Mouse (Mus musculus): Measurements from ENCODE around the gene Cxcl16. TPM values are rescaled to one million over a fixed set of nuclear protein-coding genes. Genes with fewer than 3 reads are reported as not detected.

Cxcl16 gene
- total and polyA plus RNA-seq, 3 experiments = not detected

DNA sequence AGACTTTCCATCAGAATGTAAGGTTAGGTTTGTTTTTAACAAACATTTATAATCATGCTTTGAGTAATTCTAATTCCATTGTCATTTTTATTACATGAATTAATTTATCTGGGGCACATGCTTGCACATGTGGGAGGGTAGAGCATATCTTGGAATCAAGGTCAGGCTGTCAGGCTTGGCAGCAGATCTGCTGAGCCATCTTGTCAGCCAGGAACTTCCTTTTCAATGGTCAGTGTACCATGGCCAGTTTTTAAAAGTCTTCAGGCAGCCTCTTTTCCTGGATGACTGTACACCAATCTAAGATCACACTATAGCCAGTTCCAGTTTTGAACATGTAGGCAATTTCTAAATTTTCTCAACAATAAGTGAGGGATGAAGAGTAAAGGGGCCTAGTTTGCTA is 12.9 kb upstream of the Cxcl16 start:
- ATAC-seq (ENCODE audit: extremely low read depth, insufficient number of reproducible peaks, low FRiP score, poor library complexity, severe bottlenecking) (no peak), DNase-seq (ENCODE audit: low spot score) (no peak)
- Histone ChIP-seq H3K4me3 (ENCODE audit: low read depth, low read length) (no peak overlapping the region), H3K36me3 (replicated peaks) (no peaks in the 10 kb centered on the region), H3K4me1 (ENCODE audit: insufficient read depth, low read depth, low read length) (no peaks in the 10 kb centered on the region), H3K27me3 (ENCODE audit: insufficient read depth, low read length) (peaks cover 16% of the 10 kb centered on the region), H3K9me3 (replicated peaks) (no peaks in the 10 kb centered on the region)
- TF ChIP-seq CTCF (IDR thresholded peaks at IDR 0.05; ENCODE audit: low read depth, low read length) (no peak), POLR2AphosphoS5 (IDR thresholded peaks at IDR 0.05; ENCODE audit: insufficient replicate concordance, low read depth, low read length) (no peak), GATA2 (IDR thresholded peaks at IDR 0.05; ENCODE audit: borderline replicate concordance, low read depth, low read length) (no peak), GATA1 (IDR thresholded peaks at IDR 0.05; ENCODE audit: borderline replicate concordance, low read length) (no peak), TAL1 (conservative IDR thresholded peaks at IDR 0.05; ENCODE audit: low read depth, low read length) (no peak)

- Histone ChIP-seq H3K4me3 (ENCODE audit: low read depth, low read length) (no peak overlapping the region), H3K9me3 (replicated peaks) (no peaks in the 10 kb centered on the region), H3K4me1 (ENCODE audit: insufficient read depth, low read depth, low read length) (no peaks in the 10 kb centered on the region), H3K36me3 (replicated peaks) (no peaks in the 10 kb centered on the region), H3K27me3 (ENCODE audit: insufficient read depth, low read length) (peaks cover 22% of the 10 kb centered on the region)
- DNase-seq (ENCODE audit: low spot score) (no peak), ATAC-seq (ENCODE audit: extremely low read depth, insufficient number of reproducible peaks, low FRiP score, poor library complexity, severe bottlenecking) (no peak)
- TF ChIP-seq GATA2 (IDR thresholded peaks at IDR 0.05; ENCODE audit: borderline replicate concordance, low read depth, low read length) (no peak), CTCF (IDR thresholded peaks at IDR 0.05; ENCODE audit: low read depth, low read length) (no peak), TAL1 (conservative IDR thresholded peaks at IDR 0.05; ENCODE audit: low read depth, low read length) (no peak), GATA1 (IDR thresholded peaks at IDR 0.05; ENCODE audit: borderline replicate concordance, low read length) (no peak), POLR2AphosphoS5 (IDR thresholded peaks at IDR 0.05; ENCODE audit: insufficient replicate concordance, low read depth, low read length) (no peak)
Observed at GRCm38 (mm10) chr11:70469764-70470163, 10.0 kb upstream of the Cxcl16 start.

- peaks cover 31% of the 10 kb centered on the region for H3K27me3 ChIP-seq (ENCODE audit: insufficient read depth, low read length)
- TF ChIP-seq TAL1 (conservative IDR thresholded peaks at IDR 0.05; ENCODE audit: low read depth, low read length) = no peak
- TF ChIP-seq CTCF (IDR thresholded peaks at IDR 0.05; ENCODE audit: low read depth, low read length) = no peak
- TF ChIP-seq GATA1 (IDR thresholded peaks at IDR 0.05; ENCODE audit: borderline replicate concordance, low read length) = no peak
- no peak for TF ChIP-seq GATA2 (IDR thresholded peaks at IDR 0.05; ENCODE audit: borderline replicate concordance, low read depth, low read length)
- TF ChIP-seq POLR2AphosphoS5 (IDR thresholded peaks at IDR 0.05; ENCODE audit: insufficient replicate concordance, low read depth, low read length) = no peak
- H3K4me3 ChIP-seq (ENCODE audit: low read depth, low read length) = no peak overlapping the region
- no peaks in the 10 kb centered on the region for H3K36me3 ChIP-seq (replicated peaks)
- no peaks in the 10 kb centered on the region for H3K9me3 ChIP-seq (replicated peaks)
- ATAC-seq (ENCODE audit: extremely low read depth, insufficient number of reproducible peaks, low FRiP score, poor library complexity, severe bottlenecking) (no peak), DNase-seq (ENCODE audit: low spot score) (no peak)
- H3K4me1 ChIP-seq (ENCODE audit: insufficient read depth, low read depth, low read length) = no peaks in the 10 kb centered on the region
Observed at GRCm38 (mm10) chr11:70467902-70468619, 8.3 kb upstream of the Cxcl16 start.

DNA sequence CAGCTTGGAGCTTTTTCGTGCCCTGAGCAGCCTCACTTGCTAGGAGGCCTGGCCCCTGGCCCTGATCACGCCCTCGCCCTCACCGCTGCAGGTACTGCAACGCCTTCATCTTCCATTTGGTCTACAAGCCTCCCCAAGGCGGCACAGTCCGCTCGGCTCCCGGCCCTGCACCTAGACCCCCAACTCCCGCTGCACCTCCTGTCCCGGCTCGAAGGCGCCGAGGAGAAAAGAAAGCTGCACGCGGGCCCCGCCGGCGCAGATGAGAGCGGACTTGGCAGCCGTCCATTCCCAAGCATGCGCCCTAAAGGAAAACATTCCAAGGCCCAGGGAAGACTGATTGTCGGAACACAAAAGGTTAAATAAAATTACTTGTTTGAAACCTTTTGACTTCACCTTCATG is 6.0 kb upstream of the Cxcl16 start:
- H3K4me1 ChIP-seq (ENCODE audit: insufficient read depth, low read depth, low read length) = no peaks in the 10 kb centered on the region
- peaks cover 37% of the 10 kb centered on the region for H3K27me3 ChIP-seq (ENCODE audit: insufficient read depth, low read length)
- ATAC-seq (ENCODE audit: extremely low read depth, insufficient number of reproducible peaks, low FRiP score, poor library complexity, severe bottlenecking) (no peak), DNase-seq (ENCODE audit: low spot score) (no peak)
- no peak overlapping the region for H3K4me3 ChIP-seq (ENCODE audit: low read depth, low read length)
- H3K9me3 ChIP-seq (replicated peaks) = no peaks in the 10 kb centered on the region
- H3K36me3 ChIP-seq (replicated peaks) = no peaks in the 10 kb centered on the region
- TF ChIP-seq POLR2AphosphoS5 (IDR thresholded peaks at IDR 0.05; ENCODE audit: insufficient replicate concordance, low read depth, low read length) (no peak), GATA1 (IDR thresholded peaks at IDR 0.05; ENCODE audit: borderline replicate concordance, low read length) (no peak), GATA2 (IDR thresholded peaks at IDR 0.05; ENCODE audit: borderline replicate concordance, low read depth, low read length) (no peak), CTCF (IDR thresholded peaks at IDR 0.05; ENCODE audit: low read depth, low read length) (no peak), TAL1 (conservative IDR thresholded peaks at IDR 0.05; ENCODE audit: low read depth, low read length) (no peak)

DNA sequence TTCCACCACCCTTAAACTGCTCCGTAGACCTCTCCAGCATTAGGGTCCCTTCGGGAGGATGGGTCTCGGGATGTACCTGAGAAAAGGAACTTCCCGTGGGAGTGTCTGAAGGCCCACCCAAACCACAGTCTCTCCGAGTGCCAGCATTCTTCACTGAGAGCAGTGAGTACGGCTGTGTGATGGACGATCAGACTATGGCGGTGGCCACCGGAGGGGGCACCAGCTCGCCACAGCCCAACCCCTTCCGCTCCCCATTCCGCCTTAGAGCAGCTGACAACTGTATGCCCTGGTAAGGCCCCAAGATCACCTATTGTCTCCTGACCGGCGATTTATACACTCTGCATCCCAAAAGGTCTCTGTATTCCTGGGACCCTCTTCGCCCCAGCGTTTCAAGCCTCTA is 5.4 kb upstream of the Cxcl16 start:
- H3K9me3 ChIP-seq (replicated peaks) = no peaks in the 10 kb centered on the region
- no peak for TF ChIP-seq TAL1 (conservative IDR thresholded peaks at IDR 0.05; ENCODE audit: low read depth, low read length)
- no peak for TF ChIP-seq GATA2 (IDR thresholded peaks at IDR 0.05; ENCODE audit: borderline replicate concordance, low read depth, low read length)
- H3K4me3 ChIP-seq (ENCODE audit: low read depth, low read length) = no peak overlapping the region
- no peaks in the 10 kb centered on the region for H3K4me1 ChIP-seq (ENCODE audit: insufficient read depth, low read depth, low read length)
- no peak for ATAC-seq (ENCODE audit: extremely low read depth, insufficient number of reproducible peaks, low FRiP score, poor library complexity, severe bottlenecking)
- H3K27me3 ChIP-seq (ENCODE audit: insufficient read depth, low read length) = peaks cover 41% of the 10 kb centered on the region
- DNase-seq (ENCODE audit: low spot score) = no peak
- H3K36me3 ChIP-seq (replicated peaks) = no peaks in the 10 kb centered on the region

DNA sequence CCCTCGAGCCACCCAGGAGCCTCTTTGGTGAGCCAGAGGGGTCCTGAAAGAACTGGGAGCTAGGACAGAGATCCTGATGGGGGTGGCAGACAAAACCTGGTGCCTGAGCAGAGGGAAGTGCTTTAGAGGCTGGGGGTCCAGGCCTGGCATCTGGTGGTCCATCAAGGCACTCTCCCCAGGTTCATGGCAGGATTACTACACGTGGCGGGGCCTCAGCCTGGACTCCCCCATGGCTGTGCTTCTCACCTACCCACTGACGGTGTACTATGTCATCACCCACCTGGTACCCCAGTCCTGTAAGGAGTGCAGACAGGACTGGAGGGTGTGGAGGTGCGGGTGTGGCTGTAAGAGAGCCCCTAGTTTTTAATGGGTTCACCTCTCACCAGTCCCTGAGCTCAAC is 4.2 kb upstream of the Cxcl16 start:
- H3K4me3 ChIP-seq (ENCODE audit: low read depth, low read length) = no peak overlapping the region
- peaks cover 44% of the 10 kb centered on the region for H3K27me3 ChIP-seq (ENCODE audit: insufficient read depth, low read length)
- no peak for ATAC-seq (ENCODE audit: extremely low read depth, insufficient number of reproducible peaks, low FRiP score, poor library complexity, severe bottlenecking)

More for the DNA sequence above, 4.2 kb upstream of the Cxcl16 start:
- Histone ChIP-seq H3K36me3 (replicated peaks) (no peaks in the 10 kb centered on the region), H3K4me1 (ENCODE audit: insufficient read depth, low read depth, low read length) (peaks cover 3% of the 10 kb centered on the region; the same call in 1 of the 2 replicates), H3K9me3 (replicated peaks) (no peaks in the 10 kb centered on the region)
- TF ChIP-seq GATA2 (IDR thresholded peaks at IDR 0.05; ENCODE audit: borderline replicate concordance, low read depth, low read length) (no peak), POLR2AphosphoS5 (IDR thresholded peaks at IDR 0.05; ENCODE audit: insufficient replicate concordance, low read depth, low read length) (no peak), TAL1 (conservative IDR thresholded peaks at IDR 0.05; ENCODE audit: low read depth, low read length) (no peak), CTCF (IDR thresholded peaks at IDR 0.05; ENCODE audit: low read depth, low read length) (no peak), GATA1 (IDR thresholded peaks at IDR 0.05; ENCODE audit: borderline replicate concordance, low read length) (no peak)
- no peak for DNase-seq (ENCODE audit: low spot score)
